Mouse (Mus musculus) lung, postnatal 4 days (tissue): ENCODE data around the gene Trim2.

Source experiments
- DNase-seq, 2 experiments: peaks; one replicate each; pipeline ENCODE4 v3.0.0; 2021

Gene Trim2

DNA sequence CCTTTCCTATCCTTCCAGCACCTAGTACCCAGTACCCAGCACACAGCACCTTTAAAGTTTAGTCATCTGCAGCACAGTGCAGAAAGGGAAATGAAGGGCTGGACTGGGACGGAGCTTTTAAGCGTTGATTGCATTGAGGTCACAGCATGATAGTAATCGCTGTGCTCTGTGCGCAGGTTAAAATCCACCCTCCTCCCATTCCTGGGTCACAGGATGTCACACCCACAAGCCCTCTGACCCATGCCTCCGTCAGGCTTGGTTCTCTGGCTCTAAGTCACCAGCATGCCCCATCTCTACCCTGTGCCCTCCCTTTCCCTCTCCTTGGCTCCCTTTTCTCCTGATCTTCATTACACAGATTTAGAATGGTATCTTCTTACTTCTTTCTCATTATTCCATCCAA is 20.4 kb downstream of the Trim2 start:
- no peak for DNase-seq

DNA sequence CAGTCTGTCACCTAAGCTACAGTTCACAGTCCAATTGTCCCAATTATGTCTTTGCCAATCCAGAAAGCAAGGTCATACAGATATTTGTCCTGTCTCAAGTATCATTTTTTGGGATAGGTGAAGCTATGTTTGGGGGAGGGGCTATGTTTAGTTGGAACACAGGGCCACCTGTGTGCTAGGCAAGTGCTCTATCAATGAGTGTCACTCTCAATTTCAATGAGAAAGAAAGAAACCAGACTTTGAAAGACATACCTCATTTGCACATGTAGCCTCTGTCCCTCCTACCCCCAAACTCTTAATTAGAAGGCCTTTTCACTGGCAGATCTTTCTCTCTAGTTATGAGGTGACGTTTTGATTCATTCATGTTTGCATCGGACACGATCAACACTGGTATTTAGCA is 21.9 kb downstream of the Trim2 start:
- no peak for DNase-seq

GRCm38 (mm10) chr3:84283524-84283923 is 23.2 kb downstream of the Trim2 start:
- DNase-seq: peak in 1 of 2 experiments; percentile 35

- no peak for DNase-seq
These were observed 24.7 kb downstream of the Trim2 start for GRCm38 (mm10) chr3:84281936-84282371.

GRCm38 (mm10) chr3:84278809-84279208 is 27.9 kb downstream of the Trim2 start:
- DNase-seq: no peak

- DNase-seq: no peak
These were observed 31.6 kb downstream of the Trim2 start for GRCm38 (mm10) chr3:84275124-84275523.

DNA sequence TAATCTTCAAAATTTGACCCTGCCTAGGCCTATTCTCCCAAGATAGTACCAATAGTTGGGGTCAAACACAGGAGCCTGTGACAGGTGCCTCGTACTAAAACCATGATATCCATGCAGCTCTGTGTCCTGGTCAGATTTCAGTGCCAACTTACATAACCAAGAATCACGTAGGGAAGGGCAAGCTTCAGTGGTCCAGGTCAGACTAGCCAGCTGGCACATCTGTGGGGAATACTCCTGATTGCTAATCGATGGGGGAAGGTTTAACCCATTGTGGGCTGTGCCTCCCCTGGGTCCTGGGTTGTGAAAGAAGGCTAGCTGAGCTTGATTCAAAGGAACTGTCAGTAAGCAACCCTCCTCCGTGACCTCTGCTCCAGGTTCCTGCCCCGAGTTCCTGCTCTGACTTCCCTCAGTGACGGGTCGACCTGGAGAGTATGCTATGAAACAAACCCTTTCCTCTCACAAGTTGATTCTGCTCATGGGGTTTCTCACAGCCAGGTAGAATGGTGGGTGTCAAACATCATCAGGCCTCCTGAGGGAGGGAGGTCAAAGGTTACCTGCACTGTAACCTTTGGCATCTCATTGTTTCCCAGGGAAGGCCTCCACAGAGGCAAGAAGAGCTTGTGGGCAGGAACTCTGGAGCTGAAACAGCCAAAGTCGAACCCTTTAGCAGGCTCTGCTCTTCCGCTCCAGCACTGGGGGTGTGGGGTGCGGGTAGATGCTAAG is 34.2 kb downstream of the Trim2 start:
- DNase-seq: no peak

- DNase-seq: no peak
These were observed 34.9 kb downstream of the Trim2 start for GRCm38 (mm10) chr3:84271794-84272193.

DNA sequence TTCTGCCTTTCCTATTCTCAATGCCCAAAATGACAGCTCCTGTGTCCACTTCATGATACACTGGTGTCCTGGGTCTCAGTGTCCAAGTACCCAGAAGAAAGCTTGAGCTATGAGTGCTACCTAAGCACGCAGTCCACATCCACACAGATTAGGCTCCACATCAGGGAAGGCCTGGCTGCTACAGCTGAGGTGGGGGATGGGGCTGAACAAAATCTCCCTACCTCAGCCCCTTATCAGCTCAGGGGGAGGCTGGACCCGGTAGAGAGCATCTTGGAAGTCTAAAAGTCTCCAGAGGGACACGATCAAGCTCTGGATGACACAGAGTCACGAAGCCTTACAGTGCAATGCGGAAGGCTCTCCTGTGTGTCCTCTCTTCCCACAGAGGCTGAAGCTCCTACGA is 35.6 kb downstream of the Trim2 start:
- no peak for DNase-seq

DNA sequence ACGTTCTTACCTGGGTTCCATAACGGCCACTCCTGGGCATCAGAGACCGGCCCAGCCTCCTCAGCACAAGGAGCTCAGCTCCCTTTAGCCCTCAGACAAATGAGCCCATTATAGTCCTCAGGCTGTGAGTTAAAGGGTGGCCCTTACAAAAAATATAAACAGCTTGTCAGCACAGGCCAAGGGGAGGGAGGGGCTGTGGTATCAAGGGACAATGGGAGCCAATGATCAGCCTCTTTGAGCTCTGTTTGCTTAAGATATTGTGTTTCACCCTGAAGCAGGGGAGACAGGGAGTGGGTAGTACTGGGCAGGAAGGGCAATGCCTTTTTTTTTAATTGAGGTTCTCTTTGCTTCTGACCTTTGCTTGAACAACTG is 36.1 kb downstream of the Trim2 start:
- no peak for DNase-seq

DNA sequence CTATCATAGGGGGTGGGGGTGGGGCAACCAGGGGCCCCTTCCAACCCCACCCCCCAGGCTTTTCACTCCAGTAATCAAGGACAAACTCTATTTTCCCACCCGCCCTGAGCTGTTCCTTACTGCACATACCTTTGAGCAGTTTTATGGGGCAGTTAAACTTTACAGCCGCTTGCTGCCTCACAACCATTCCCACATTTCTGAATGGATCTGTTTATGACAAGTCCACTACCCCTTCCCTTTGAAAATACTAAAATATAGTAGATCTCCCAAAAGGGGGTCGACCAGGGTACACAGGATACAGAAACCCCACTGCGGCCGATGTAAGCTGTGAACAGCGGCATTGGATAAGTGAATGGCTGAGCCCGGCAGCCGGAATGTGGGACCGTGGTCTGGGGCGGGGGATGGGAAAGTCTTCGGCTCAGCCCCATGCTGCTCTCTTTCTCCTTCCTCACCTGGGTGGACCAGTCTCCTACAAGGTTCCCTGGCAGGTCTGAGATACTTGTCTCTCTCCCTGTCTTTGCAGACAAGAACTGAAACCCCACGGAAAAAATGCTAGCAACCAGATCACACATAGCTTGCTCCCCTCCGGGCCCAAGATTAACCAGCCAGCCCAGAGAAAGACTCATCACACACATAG is 36.6 kb downstream of the Trim2 start:
- no peak for DNase-seq

- no peak for DNase-seq
These were observed 38.2 kb downstream of the Trim2 start for GRCm38 (mm10) chr3:84268434-84268833.

DNA sequence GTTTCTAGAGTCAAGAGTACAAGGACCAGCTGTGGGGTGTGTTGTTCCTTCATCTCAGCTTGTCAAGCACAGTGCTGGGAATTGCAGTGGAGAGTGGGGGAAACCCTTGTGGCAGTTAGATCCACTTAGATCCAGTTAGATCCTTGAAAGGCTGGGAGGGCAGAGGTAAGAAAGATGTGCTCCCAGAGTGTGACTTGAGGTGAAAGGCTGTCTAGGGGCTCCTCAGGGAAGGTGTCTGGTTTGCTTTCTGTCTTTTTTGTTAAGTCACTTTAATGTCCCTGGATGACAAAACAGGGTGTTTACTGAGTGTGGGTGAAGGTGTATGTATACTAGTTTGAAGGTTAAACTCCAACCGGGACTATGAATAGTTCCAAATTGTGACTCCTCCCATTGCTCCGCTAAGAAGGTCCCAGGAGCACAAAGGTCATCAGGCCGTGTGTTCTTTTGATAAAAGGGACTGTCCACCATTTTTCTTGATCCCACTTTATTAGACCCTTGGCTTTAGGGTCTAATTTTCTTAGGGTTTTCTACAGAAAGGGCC is 40.2 kb downstream of the Trim2 start:
- no peak for DNase-seq

- DNase-seq: no peak
These were observed 41.6 kb downstream of the Trim2 start for GRCm38 (mm10) chr3:84265084-84265483.

DNA sequence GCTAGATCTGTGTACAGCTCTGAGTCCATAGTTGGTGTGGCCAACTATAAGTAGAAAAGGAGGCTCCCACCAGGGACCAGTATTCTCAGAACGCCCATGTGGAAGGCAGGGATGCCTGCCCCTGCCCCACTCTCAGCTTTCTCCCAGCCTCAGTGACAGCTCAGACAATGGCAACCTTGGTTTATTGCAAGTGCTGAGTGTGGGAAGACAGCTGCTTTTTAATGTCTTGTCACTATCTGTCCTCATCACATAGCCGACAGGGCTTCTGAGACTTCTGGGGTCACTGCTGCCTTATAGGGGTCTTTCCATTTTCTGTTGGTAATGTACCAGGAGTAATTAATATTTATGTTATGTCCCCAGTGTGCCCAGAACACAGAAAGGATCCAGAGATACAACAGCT is 42.3 kb downstream of the Trim2 start:
- DNase-seq: no peak

DNA sequence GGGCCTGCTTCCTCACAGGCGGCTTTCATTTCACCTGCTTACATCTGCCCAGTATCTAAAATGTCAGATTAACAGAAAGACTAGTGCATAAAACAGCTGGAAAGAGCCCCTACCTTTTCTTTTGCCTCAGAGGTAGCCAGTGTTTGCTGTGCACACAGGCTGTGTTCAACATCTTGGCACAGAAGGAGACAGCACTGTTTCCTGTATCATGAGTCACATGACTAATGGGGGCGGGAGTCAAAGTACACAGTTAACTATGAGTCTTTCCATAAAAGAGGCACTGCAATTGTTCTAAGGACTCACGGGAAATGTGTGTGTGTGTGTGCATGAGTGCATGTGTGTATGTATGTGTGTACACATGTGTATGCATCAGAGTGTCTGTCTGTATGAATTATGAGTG is 43.9 kb downstream of the Trim2 start:
- DNase-seq: no peak

DNA sequence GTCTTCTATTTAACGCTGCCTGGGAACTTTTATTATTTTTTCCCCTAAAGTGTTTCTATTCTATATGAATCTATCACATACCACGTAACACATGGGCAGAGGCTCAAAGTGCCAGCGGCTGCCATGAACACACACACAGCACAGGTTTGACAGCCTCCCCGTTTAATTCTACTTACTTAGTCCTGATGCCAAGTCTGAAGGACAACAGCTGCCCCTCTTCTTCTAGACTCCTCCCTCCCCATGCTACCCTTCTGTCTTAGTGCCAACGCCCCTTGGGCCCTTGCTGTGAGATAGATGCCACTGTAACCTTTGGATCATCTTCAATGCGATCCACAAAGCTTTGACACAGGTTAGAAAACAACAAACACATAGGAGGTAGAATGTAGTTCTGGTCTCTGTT is 44.8 kb downstream of the Trim2 start:
- no peak for DNase-seq

GRCm38 (mm10) chr3:84260837-84261236 is 45.8 kb downstream of the Trim2 start:
- DNase-seq: no peak

DNA sequence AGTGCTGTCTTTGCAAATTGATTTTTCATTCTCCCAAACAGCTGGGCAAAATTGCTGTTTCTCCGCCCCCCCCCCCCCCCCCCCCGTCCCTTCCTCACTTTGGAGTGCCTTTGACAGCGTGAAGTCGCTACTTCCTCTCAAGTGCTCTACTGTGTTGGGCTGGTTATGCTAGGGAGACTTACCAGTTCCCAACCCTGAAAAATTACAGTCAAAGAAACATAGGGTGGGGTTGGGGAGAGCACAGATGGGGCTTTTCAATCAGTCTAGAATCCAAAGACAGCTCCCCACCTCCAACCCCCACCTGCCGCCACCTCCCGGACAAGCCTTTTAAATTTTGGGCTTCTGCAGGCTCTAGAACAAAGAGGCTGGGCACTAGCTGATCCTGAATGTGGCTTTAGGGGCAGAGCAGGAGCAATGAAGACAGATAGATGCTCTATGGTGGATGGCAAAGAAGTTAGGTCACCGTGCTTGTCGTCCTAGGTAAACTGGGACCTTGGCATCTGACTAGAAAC is 46.6 kb downstream of the Trim2 start:
- no peak for DNase-seq

DNA sequence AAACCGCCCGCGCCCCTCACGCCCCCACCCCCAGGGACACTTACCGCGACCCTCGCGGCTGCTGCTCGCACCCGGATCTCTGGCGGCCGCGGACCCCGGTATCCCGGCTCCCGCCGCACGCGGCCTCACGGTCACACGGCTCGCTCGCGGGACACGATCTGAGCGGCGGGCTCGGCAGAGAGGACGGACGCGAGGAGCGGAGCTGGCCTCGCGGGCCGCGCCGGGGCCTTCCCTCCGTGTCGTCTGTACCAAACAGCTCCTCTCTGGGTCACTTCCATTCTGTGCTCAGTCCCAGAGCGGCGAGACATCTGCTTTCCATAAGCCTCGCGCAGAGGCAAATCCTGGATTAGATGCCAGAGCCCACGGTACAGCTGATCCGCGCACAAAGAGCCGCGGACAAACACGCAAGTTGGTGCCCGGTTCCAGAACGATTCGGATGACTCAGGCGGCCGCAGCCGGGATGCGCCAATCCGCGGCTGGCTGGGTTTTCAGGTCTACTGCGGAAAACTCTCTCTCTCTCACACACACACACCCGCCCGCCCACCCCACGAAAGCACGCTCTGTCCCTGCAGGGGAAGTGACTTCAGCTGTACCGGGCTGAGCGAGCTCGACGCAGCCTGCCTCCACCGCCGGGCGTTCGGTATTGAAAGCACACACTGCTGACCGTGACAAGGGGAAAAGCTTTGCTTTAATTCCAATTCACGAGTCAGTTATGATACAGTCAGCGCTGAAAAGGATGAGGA is 47.2 kb downstream of the Trim2 start:
- peak; percentile 68 to 75 for DNase-seq

- no peak for DNase-seq
These were observed 48.1 kb downstream of the Trim2 start for GRCm38 (mm10) chr3:84258518-84259031.

DNA sequence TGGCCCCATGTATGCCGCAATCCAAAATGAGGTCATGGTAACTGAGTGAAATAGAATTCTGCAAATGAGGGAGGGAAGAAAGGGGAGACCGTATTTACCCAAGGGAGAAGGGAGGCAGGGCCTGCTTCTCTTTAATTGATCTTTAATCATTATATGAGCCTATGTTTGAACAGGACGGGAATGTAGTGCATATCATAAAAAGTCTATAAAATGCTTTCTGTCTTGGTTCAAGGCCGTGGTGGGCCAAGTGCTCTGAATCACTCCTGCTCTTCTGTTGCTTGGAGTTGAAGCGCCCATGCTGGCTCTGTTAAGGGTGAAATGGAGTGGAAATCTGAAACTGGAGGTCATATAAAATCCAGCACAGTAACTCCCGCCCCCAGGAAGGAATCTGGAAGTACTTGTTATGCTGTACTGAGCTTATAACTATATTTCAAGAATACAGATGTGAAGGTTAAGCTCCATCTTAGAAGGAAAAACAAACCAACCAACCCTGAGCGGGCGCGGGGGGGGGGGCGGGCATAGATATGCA is 48.6 kb downstream of the Trim2 start:
- no peak for DNase-seq

- no peak for DNase-seq
These were observed 52.2 kb downstream of the Trim2 start for GRCm38 (mm10) chr3:84254520-84254878.
